Mouse (Mus musculus) heart, embryonic 15.5 days (tissue): ENCODE measurements around the gene Bicd1. TPM values are rescaled to one million over a fixed set of nuclear protein-coding genes. Genes with fewer than 3 reads are reported as not detected.
A peak's percentile ranks its signal among the peaks of the same experiment; 100 is the strongest.
"Not testable (repeated sequence)": the region's sequence is repeated elsewhere in the genome, so short reads cannot be mapped to it uniquely, and the experiment has no call there.

ENCODE experiments used
- ATAC-seq: fragments of 200-750 bp; cut with Nextera tagmentation; replicated peaks from 2 replicates; pipeline ENCODE4 v1.8.0; 2017; ENCODE audit warnings: low read depth, moderate TSS enrichment; ENCODE audit not compliant: insufficient number of reproducible peaks, insufficient read depth, low FRiP score
- H3K27ac ChIP-seq: fragments of 300-500 bp; sonication (generic); 2 replicates; pipeline ENCODE4 v1.5.1; 2015; ENCODE audit warnings: mild to moderate bottlenecking, inconsistent platforms
- H3K27me3 ChIP-seq: fragments of 300-500 bp; sonication (generic); 2 replicates; pipeline ENCODE4 v1.6.1; 2015; ENCODE audit warnings: inconsistent platforms
- H3K36me3 ChIP-seq: fragments of 300-500 bp; sonication (generic); 2 replicates; pipeline ENCODE4 v1.6.1; 2015; ENCODE audit warnings: mild to moderate bottlenecking, inconsistent platforms
- H3K4me1 ChIP-seq: fragments of 300-500 bp; sonication (generic); replicated peaks from 2 replicates; pipeline ENCODE4 v1.6.1; 2015; ENCODE audit warnings: inconsistent platforms
- H3K4me2 ChIP-seq: fragments of 300-500 bp; sonication (generic); 2 replicates; pipeline ENCODE4 v1.6.1; 2015; ENCODE audit warnings: inconsistent platforms, mild to moderate bottlenecking, moderate library complexity
- H3K4me3 ChIP-seq: fragments of 300-500 bp; sonication (generic); 2 replicates; pipeline ENCODE4 v1.5.1; 2015; ENCODE audit warnings: mild to moderate bottlenecking, inconsistent platforms
- H3K9ac ChIP-seq: fragments of 300-500 bp; sonication (generic); 2 replicates; pipeline ENCODE4 v1.6.1; 2015; ENCODE audit warnings: mild to moderate bottlenecking, inconsistent platforms
- H3K9me3 ChIP-seq: fragments of 300-500 bp; sonication (generic); replicated peaks from 2 replicates; pipeline ENCODE4 v1.6.1; 2016; ENCODE audit warnings: inconsistent platforms
- WGBS: fragments of 180-500 bp; shearing (Covaris S2); methylation state at CpG from one replicate; pipeline ENCODE4 v1.1.7; 2015; ENCODE audit warnings: mixed read lengths; 5-methylcytosine and 5-hydroxymethylcytosine counted together
- polyA plus RNA-seq: library from polyadenylated mRNA; unstranded; fragments of >200 nt; fragmentation: Nextera tagmentation; extraction: Ambion mirVana; gene quantifications from 2 replicates; pipeline ENCODE4 v1.2.1, GENCODE M21; 2015

Gene Bicd1
- polyA plus RNA-seq, 1 experiment from 2014 or later: 5.3 TPM

DNA sequence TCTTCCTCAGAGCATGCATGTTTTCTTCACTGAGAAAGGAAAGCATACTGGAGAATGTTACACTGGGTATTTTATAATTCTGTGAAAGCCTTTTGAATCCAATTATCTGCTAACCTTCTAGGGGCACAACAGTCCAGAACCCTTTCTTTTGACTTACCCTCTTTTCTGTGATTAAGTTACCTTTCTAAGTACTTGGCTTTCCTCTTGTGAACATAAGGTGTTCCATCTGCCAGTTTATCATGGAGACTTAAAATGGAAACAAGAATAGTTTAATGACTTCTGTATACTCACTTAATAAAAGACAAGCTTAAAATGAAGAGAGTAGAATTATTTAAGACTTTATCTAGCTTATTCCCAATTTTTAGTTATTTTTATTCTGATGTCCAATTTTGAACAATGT is 16.1 kb downstream of the Bicd1 start:
- Histone ChIP-seq H3K9me3 (no peaks in the 10 kb centered on the region), H3K27ac (no peak overlapping the region), H3K4me1 (no peaks in the 10 kb centered on the region), H3K4me2 (no peak overlapping the region), H3K36me3 (no peaks in the 10 kb centered on the region), H3K9ac (no peak overlapping the region), H3K27me3 (no peaks in the 10 kb centered on the region), H3K4me3 (no peak overlapping the region)
- no peak for ATAC-seq

DNA sequence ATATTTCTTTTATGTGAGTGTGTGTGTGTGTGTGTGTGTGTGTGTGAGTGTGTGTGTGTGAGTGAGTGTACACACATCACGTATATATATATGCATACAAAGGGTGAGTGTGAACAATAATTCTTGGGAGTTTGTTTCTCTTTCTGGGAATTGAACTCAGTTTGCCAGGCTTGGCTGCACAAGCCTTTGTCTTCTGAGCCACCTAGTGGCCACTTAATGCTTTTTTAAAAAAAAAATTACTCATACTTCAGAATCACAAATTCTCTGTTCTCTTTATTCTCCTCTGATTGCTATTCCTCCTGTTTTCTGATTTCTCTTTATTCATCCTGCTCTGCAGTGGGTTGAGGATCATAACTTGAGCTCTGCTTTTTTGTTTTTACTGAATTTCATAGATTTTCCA is 30.5 kb downstream of the Bicd1 start:
- H3K4me2 ChIP-seq: no peak overlapping the region
- ATAC-seq: no peak
- H3K27me3 ChIP-seq: no peaks in the 10 kb centered on the region
- H3K9ac ChIP-seq: no peak overlapping the region
- no peaks in the 10 kb centered on the region for H3K4me1 ChIP-seq
- 82% methylated on average over 1 of the region's 1 CpGs for WGBS
- no peaks in the 10 kb centered on the region for H3K9me3 ChIP-seq
- H3K36me3 ChIP-seq: no peaks in the 10 kb centered on the region
- no peak overlapping the region for H3K27ac ChIP-seq
- H3K4me3 ChIP-seq: no peak overlapping the region

DNA sequence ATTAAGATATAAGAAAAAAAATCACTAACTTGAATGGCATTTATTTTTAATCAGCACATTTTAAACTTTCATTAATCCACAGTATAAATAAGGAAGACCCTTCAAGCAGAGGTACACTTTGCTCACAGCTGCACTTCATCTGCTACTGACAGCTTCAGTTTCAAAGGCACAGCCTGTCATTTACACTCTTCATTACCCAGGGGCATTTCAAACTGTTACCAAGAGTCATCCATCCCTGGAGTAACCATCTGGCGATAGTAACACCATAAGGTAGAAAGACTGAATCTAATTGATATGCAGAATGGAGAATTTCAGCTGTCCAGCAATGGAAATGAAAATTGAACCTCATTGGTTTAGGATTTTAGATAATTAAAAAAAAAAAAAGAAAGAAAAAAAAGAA is 34.2 kb downstream of the Bicd1 start:
- Histone ChIP-seq H3K4me2 (no peak overlapping the region), H3K9me3 (no peaks in the 10 kb centered on the region), H3K4me3 (no peak overlapping the region), H3K27ac (no peak overlapping the region), H3K36me3 (no peaks in the 10 kb centered on the region), H3K4me1 (no peaks in the 10 kb centered on the region), H3K9ac (no peak overlapping the region), H3K27me3 (no peaks in the 10 kb centered on the region)
- no peak for ATAC-seq
- WGBS: 65% methylated on average over 1 of the region's 1 CpGs

- Histone ChIP-seq H3K27me3 (no peaks in the 10 kb centered on the region), H3K9me3 (no peaks in the 10 kb centered on the region), H3K36me3 (no peaks in the 10 kb centered on the region), H3K4me1 (no peaks in the 10 kb centered on the region), H3K9ac (no peak overlapping the region), H3K4me2 (no peak overlapping the region), H3K27ac (no peak overlapping the region), H3K4me3 (no peak overlapping the region)
- 62% methylated on average over 10 of the region's 10 CpGs for WGBS
- ATAC-seq: no peak
Observed at GRCm38 (mm10) chr6:149445854-149446253, 37.2 kb downstream of the Bicd1 start.

- H3K27ac ChIP-seq: no peak overlapping the region
- H3K9me3 ChIP-seq: no peaks in the 10 kb centered on the region
- no peak overlapping the region for H3K4me3 ChIP-seq
- H3K4me1 ChIP-seq: no peaks in the 10 kb centered on the region
- no peaks in the 10 kb centered on the region for H3K36me3 ChIP-seq
- H3K4me2 ChIP-seq: no peak overlapping the region
- H3K27me3 ChIP-seq: no peaks in the 10 kb centered on the region
- H3K9ac ChIP-seq: no peak overlapping the region
- no peak for ATAC-seq
Observed at GRCm38 (mm10) chr6:149457324-149457723, 48.6 kb downstream of the Bicd1 start.

GRCm38 (mm10) chr6:149460971-149461370 is 52.3 kb downstream of the Bicd1 start:
- Histone ChIP-seq H3K36me3 (no peaks in the 10 kb centered on the region), H3K27me3 (no peaks in the 10 kb centered on the region), H3K9me3 (no peaks in the 10 kb centered on the region), H3K4me1 (no peaks in the 10 kb centered on the region), H3K9ac (no peak overlapping the region), H3K4me3 (no peak overlapping the region), H3K4me2 (no peak overlapping the region), H3K27ac (no peak overlapping the region)
- ATAC-seq: no peak
- WGBS: 19% methylated on average over 1 of the region's 1 CpGs

- Histone ChIP-seq H3K4me3 (no peak overlapping the region), H3K9ac (no peak overlapping the region), H3K9me3 (no peaks in the 10 kb centered on the region), H3K27me3 (no peaks in the 10 kb centered on the region), H3K4me1 (no peaks in the 10 kb centered on the region), H3K27ac (no peak overlapping the region), H3K4me2 (no peak overlapping the region), H3K36me3 (no peaks in the 10 kb centered on the region)
- no peak for ATAC-seq
- 71% methylated on average over 15 of the region's 15 CpGs for WGBS
Observed at GRCm38 (mm10) chr6:149471477-149471876, 62.8 kb downstream of the Bicd1 start.

- H3K27ac ChIP-seq, H3K9me3 ChIP-seq, H3K4me1 ChIP-seq, H3K36me3 ChIP-seq, ATAC-seq, H3K27me3 ChIP-seq, H3K4me2 ChIP-seq, H3K4me3 ChIP-seq, H3K9ac ChIP-seq: not testable (repeated sequence)
- WGBS: 90% methylated on average over 6 of the region's 6 CpGs
Observed at GRCm38 (mm10) chr6:149472441-149472840, 63.8 kb downstream of the Bicd1 start.

DNA sequence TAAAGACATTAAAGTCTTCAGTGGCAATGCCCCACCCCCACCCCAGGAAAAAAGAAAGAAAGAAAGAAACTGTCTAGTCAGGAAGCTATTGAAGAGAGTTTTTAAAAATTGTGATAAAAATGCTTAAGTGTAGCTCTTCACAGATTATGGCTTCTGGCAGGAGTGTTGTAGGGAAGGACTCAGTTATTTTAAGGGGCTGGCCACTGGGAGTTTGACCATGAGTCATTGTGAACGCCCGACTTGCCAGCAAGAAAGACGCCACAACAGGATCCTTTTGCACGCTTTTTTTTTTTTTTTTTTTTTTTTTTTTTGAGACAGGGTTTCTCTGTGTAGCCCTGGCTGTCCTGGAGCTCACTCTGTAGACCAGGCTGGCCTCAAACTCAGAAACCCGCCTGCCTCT is 73.2 kb downstream of the Bicd1 start:
- not testable (repeated sequence) for H3K27ac ChIP-seq, ATAC-seq, H3K4me1 ChIP-seq, H3K9ac ChIP-seq, H3K4me3 ChIP-seq, H3K27me3 ChIP-seq, H3K9me3 ChIP-seq, H3K4me2 ChIP-seq, H3K36me3 ChIP-seq
- WGBS: 92% methylated on average over 5 of the region's 5 CpGs

DNA sequence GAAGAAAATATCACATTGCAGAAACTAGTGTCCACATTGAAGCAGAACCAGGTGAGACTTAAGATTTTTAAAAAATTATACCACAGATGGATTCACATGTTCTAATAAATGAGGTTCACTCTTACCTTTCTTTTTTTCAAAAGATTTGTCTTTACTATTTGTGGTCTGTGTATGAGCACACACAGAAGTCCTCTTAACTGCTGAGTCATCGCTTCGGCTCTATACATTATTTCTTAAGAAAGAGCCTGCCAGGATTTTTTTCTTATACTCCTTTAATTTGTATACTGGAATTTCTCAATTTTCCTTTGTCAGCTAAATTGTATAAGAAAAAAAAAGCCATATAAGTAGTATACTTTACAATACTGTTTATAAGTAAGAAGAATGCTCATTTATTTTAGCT is 86.0 kb downstream of the Bicd1 start:
- no peaks in the 10 kb centered on the region for H3K27me3 ChIP-seq
- no peak overlapping the region for H3K9ac ChIP-seq
- no peak overlapping the region for H3K27ac ChIP-seq
- no peaks in the 10 kb centered on the region for H3K9me3 ChIP-seq
- H3K36me3 ChIP-seq: no peaks in the 10 kb centered on the region
- H3K4me2 ChIP-seq: no peak overlapping the region
- WGBS: 90% methylated on average over 2 of the region's 2 CpGs
- H3K4me1 ChIP-seq: no peaks in the 10 kb centered on the region
- no peak for ATAC-seq
- H3K4me3 ChIP-seq: no peak overlapping the region

GRCm38 (mm10) chr6:149495925-149496324 is 87.2 kb downstream of the Bicd1 start:
- ATAC-seq: no peak
- Histone ChIP-seq H3K9ac (no peak overlapping the region), H3K9me3 (no peaks in the 10 kb centered on the region), H3K4me2 (no peak overlapping the region), H3K4me1 (no peaks in the 10 kb centered on the region), H3K27me3 (no peaks in the 10 kb centered on the region), H3K27ac (no peak overlapping the region), H3K36me3 (no peaks in the 10 kb centered on the region), H3K4me3 (no peak overlapping the region)

- Histone ChIP-seq H3K9me3 (no peaks in the 10 kb centered on the region), H3K9ac (peak overlapping the region; percentile 54), H3K27me3 (no peaks in the 10 kb centered on the region), H3K4me1 (no peaks in the 10 kb centered on the region), H3K4me3 (peak overlapping the region; percentile 66), H3K27ac (no peak overlapping the region), H3K4me2 (peak overlapping the region; percentile 93), H3K36me3 (no peaks in the 10 kb centered on the region)
- ATAC-seq: peak; percentile 92
- 3% methylated on average over 19 of the region's 19 CpGs for WGBS
Observed at GRCm38 (mm10) chr6:149565720-149566498, 157.2 kb downstream of the Bicd1 start.
